Comparison of ENCODE assay signal across 8 mouse cellular contexts in the genomic region with DNA sequence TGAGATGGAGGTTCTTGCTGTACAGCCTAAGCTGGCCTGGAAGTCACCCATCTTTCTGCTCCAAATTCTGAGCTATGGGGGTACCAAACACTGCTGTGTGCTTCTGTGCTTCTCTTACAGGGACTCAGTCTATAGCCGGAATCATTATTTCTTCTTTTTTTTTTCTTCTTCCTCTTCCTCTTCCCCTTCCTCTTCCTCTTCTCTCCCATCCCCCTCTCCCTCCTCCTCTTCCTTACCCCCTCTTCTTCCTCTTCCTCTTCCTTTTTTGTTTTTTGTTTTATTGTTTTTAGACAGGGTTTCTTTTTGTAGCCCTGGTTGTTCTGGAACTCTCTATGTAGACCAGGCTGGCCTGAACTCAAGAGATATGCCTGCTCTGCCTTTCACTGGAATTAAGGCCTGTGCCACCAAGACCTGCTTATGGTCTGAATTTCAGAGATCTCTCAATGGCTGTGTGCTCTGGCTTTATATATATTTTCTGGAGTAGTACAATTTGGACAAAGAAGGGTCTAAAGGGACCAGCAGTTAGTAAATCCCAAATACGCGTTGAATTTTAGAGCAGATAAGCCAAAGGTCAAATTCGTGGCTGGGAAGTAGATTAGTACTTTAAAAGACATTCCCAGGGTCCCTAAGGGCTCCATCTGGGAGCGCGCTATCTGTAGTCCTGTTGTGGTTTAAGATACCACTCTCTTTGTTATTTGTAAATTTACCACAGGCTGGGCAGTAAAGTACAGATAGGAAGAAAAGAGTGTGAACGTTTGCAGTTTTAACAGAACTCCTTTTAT. TPM values are rescaled to one million over a fixed set of nuclear protein-coding genes. Genes with fewer than 3 reads are reported as not detected.
DNase-seq lines count a peak whose midpoint lies in the region; ATAC-seq and TF ChIP-seq lines count a peak whose summit lies in the region.

No protein-coding gene starts in this region.

- H3K4me2 ChIP-seq in liver, embryonic 11.5 days = peak overlapping the region; percentile 52
- peak overlapping the region; percentile 88 for H3K4me2 ChIP-seq in stomach, postnatal 0 days (replicated peaks; ENCODE audit: low read depth)

- no peaks in the 10 kb centered on the region for H3K27me3 ChIP-seq in liver, embryonic 11.5 days (replicated peaks; ENCODE audit: control insufficient read depth, insufficient read depth, low read length)
- no peaks in the 10 kb centered on the region for H3K27me3 ChIP-seq in stomach, postnatal 0 days (ENCODE audit: control insufficient read depth, insufficient read depth, low read length)

- peak overlapping the region; percentile 87; the same call in 1 of the 2 replicates for H3K4me3 ChIP-seq in liver, embryonic 11.5 days (ENCODE audit: low read depth, low read length)
- H3K4me3 ChIP-seq in stomach, postnatal 0 days (ENCODE audit: low read depth, low read length) = no peak overlapping the region

- TF ChIP-seq CTCF in stomach, postnatal 0 days (IDR thresholded peaks at IDR 0.05; ENCODE audit: low read depth) = no peak

- 0 out of 2 replicates have a peak, but pooled peaks cover under 1% of the 10 kb centered on the region for H3K36me3 ChIP-seq in liver, embryonic 11.5 days (ENCODE audit: control insufficient read depth, insufficient read depth, low read length)
- no peaks in the 10 kb centered on the region for H3K36me3 ChIP-seq in stomach, postnatal 0 days (ENCODE audit: control insufficient read depth, insufficient read depth, low read length)

- peak; percentile 27 for DNase-seq in embryo, embryonic 10.5 days (ENCODE audit: low spot score)
- no peak for DNase-seq in embryo, embryonic 9.5 days (ENCODE audit: extremely low spot score)
- peak; percentile 26 to 41 for DNase-seq in spleen, postnatal 36 days (ENCODE audit: low spot score in 2 of 2)
- no peak for DNase-seq in spleen, postnatal 4 days (ENCODE audit: low spot score in 2 of 2)
- DNase-seq in liver, embryonic 11.5 days (ENCODE audit: low spot score) = no peak
- no peak for DNase-seq in stomach, postnatal 0 days (ENCODE audit: low spot score)
- no peak for DNase-seq in layer of hippocampus, postnatal 14 days (ENCODE audit: low spot score in 2 of 2)
- no peak for DNase-seq in adrenal gland, postnatal 10 days

- WGBS in liver, embryonic 11.5 days = 28% methylated on average over 7 of the region's 7 CpGs
- 57% methylated on average over 7 of the region's 7 CpGs for WGBS in stomach, postnatal 0 days

- H3K9me3 ChIP-seq in liver, embryonic 11.5 days (ENCODE audit: control insufficient read depth, low read length) = no peaks in the 10 kb centered on the region
- no peaks in the 10 kb centered on the region for H3K9me3 ChIP-seq in stomach, postnatal 0 days (ENCODE audit: control insufficient read depth, low read length)

- TF ChIP-seq EP300 in stomach, postnatal 0 days (optimal IDR thresholded peaks at IDR 0.05) = no peak

- peaks cover 11% of the 10 kb centered on the region for H3K4me1 ChIP-seq in liver, embryonic 11.5 days (replicated peaks; ENCODE audit: control insufficient read depth, insufficient read depth, low read length)
- H3K4me1 ChIP-seq in stomach, postnatal 0 days (replicated peaks; ENCODE audit: control insufficient read depth, insufficient read depth) = no peaks in the 10 kb centered on the region

- no peak for ATAC-seq in liver, embryonic 11.5 days (replicated peaks; ENCODE audit: low FRiP score)
- no peak for ATAC-seq in stomach, postnatal 0 days (ENCODE audit: low FRiP score, low TSS enrichment)

- H3K9ac ChIP-seq in liver, embryonic 11.5 days (ENCODE audit: low read depth, low read length) = peak overlapping the region; percentile 10
- H3K9ac ChIP-seq in stomach, postnatal 0 days (ENCODE audit: low read length) = no peak overlapping the region

- peak overlapping the region; percentile 98 for H3K27ac ChIP-seq in liver, embryonic 11.5 days (ENCODE audit: low read depth, low read length)
- no peak overlapping the region for H3K27ac ChIP-seq in stomach, postnatal 0 days (replicated peaks)

RNA-seq across cellular contexts. Expression of gene Tfrc, which starts 1.0 kb away (rescaled TPM):
- 220 and 245 TPM in 2 replicates for polyA plus RNA-seq in liver, embryonic 11.5 days (2014; fragmentation: Nextera tagmentation; extraction: Ambion mirVana)
- polyA plus RNA-seq in stomach, postnatal 0 days (2015; fragmentation: Nextera tagmentation; extraction: Ambion mirVana) = 45.6 and 50.0 TPM in 2 replicates
- total RNA-seq in layer of hippocampus, postnatal 14 days (2021) = 100 to 1,000 TPM in 1 of 2 experiments, 10 to 100 TPM in 1; 83.5 to 111 TPM
- total RNA-seq in adrenal gland, postnatal 10 days (2021) = 100 to 1,000 TPM; 138 to 212 TPM

RNA-seq across cellular contexts. Expression of gene Tnk2, which starts 35.9 kb away (rescaled TPM):
- 10.8 and 11.6 TPM in 2 replicates for polyA plus RNA-seq in liver, embryonic 11.5 days (2014; fragmentation: Nextera tagmentation; extraction: Ambion mirVana)
- polyA plus RNA-seq in stomach, postnatal 0 days (2015; fragmentation: Nextera tagmentation; extraction: Ambion mirVana) = 17.1 and 21.0 TPM in 2 replicates
- total RNA-seq in layer of hippocampus, postnatal 14 days (2021) = 100 to 1,000 TPM; 120 to 124 TPM
- total RNA-seq in adrenal gland, postnatal 10 days (2021) = 10 to 100 TPM; 45.1 to 85.2 TPM

Comparison
In these comparisons a context has a peak if more than half of its experiments do, and no peak if none do; other contexts are left out.
1. DNase-seq: peak in embryo, embryonic 10.5 days (single experiment) and spleen, postnatal 36 days (2 of 2); none in embryo, embryonic 9.5 days (single experiment), spleen, postnatal 4 days (0 of 2), liver, embryonic 11.5 days (single experiment), stomach, postnatal 0 days (single experiment), layer of hippocampus, postnatal 14 days (0 of 2) and adrenal gland, postnatal 10 days (single experiment).